Mouse (Mus musculus): ENCODE data around the gene Cabp1.

The Cabp1 gene

GRCm38 (mm10) chr5:115193669-115194625, at the start of gene Cabp1:
Gene Cabp1 (minus strand): TSS chr5:115194381.
- peak; percentile 62 for DNase-seq

GRCm38 (mm10) chr5:115240191-115240590, 46.0 kb upstream of the Cabp1 start:
- DNase-seq: no peak

GRCm38 (mm10) chr5:115238729-115239195, 44.6 kb upstream of the Cabp1 start:
- no peak for DNase-seq

- DNase-seq: peak; percentile 94
Measured at GRCm38 (mm10) chr5:115237803-115238728, 43.9 kb upstream of the Cabp1 start.

GRCm38 (mm10) chr5:115235786-115236263, 41.6 kb upstream of the Cabp1 start, which contains the start of gene Pop5:
Gene Pop5 (plus strand): TSS chr5:115235836.
- DNase-seq: peak; percentile 90

GRCm38 (mm10) chr5:115235323-115235771, 41.2 kb upstream of the Cabp1 start:
- peak; percentile 36 for DNase-seq

- no peak for DNase-seq
Measured at GRCm38 (mm10) chr5:115234519-115234918, 40.3 kb upstream of the Cabp1 start.

GRCm38 (mm10) chr5:115233031-115233780, 39.0 kb upstream of the Cabp1 start:
- DNase-seq: no peak

GRCm38 (mm10) chr5:115232516-115232915, 38.3 kb upstream of the Cabp1 start:
- no peak for DNase-seq

GRCm38 (mm10) chr5:115231552-115232120, 37.5 kb upstream of the Cabp1 start:
- no peak for DNase-seq

- DNase-seq: no peak
Measured at GRCm38 (mm10) chr5:115230830-115231551, 36.8 kb upstream of the Cabp1 start.

- DNase-seq: no peak
Measured at GRCm38 (mm10) chr5:115222485-115222884, 28.3 kb upstream of the Cabp1 start.

- DNase-seq: no peak
Measured at GRCm38 (mm10) chr5:115220931-115221640, 26.9 kb upstream of the Cabp1 start.

- no peak for DNase-seq
Measured at GRCm38 (mm10) chr5:115217998-115218397, 23.8 kb upstream of the Cabp1 start.

GRCm38 (mm10) chr5:115215273-115216185, 21.3 kb upstream of the Cabp1 start:
- DNase-seq: no peak

GRCm38 (mm10) chr5:115214864-115215263, 20.7 kb upstream of the Cabp1 start:
- no peak for DNase-seq

- DNase-seq: no peak
Measured at GRCm38 (mm10) chr5:115212861-115213260, 18.7 kb upstream of the Cabp1 start.

GRCm38 (mm10) chr5:115212451-115212850, 18.3 kb upstream of the Cabp1 start:
- DNase-seq: no peak

- peak; percentile 61 for DNase-seq
Measured at GRCm38 (mm10) chr5:115210380-115210779, 16.2 kb upstream of the Cabp1 start.

Measured in liver (tissue).